Mouse (Mus musculus): ENCODE measurements around the gene Maml3. TPM values are rescaled to one million over a fixed set of nuclear protein-coding genes. Genes with fewer than 3 reads are reported as not detected.

Gene Maml3
- polyA plus RNA-seq, 1 experiment from 2014 or later = 3.6 TPM

GRCm38 (mm10) chr3:51875629-51876028, 229.2 kb downstream of the Maml3 start:
- Histone ChIP-seq H3K4me1 (peaks cover 11% of the 10 kb centered on the region), H3K9me3 (no peaks in the 10 kb centered on the region), H3K36me3 (no peaks in the 10 kb centered on the region), H3K4me3 (no peak overlapping the region), H3K27me3 (ENCODE audit: insufficient read depth, poor library complexity, severe bottlenecking) (no peaks in the 10 kb centered on the region), H3K27ac (no peak overlapping the region)
- WGBS = 81% methylated on average over 4 of the region's 4 CpGs
- no peak for DNase-seq (ENCODE audit: low spot score)

GRCm38 (mm10) chr3:51874252-51874651, 230.6 kb downstream of the Maml3 start:
- Histone ChIP-seq H3K27me3 (ENCODE audit: insufficient read depth, poor library complexity, severe bottlenecking) (no peaks in the 10 kb centered on the region), H3K27ac (no peak overlapping the region), H3K4me1 (peaks cover 15% of the 10 kb centered on the region), H3K36me3 (no peaks in the 10 kb centered on the region), H3K9me3 (no peaks in the 10 kb centered on the region), H3K4me3 (no peak overlapping the region)
- WGBS = 67% methylated on average over 3 of the region's 3 CpGs
- DNase-seq (ENCODE audit: low spot score) = no peak

DNA sequence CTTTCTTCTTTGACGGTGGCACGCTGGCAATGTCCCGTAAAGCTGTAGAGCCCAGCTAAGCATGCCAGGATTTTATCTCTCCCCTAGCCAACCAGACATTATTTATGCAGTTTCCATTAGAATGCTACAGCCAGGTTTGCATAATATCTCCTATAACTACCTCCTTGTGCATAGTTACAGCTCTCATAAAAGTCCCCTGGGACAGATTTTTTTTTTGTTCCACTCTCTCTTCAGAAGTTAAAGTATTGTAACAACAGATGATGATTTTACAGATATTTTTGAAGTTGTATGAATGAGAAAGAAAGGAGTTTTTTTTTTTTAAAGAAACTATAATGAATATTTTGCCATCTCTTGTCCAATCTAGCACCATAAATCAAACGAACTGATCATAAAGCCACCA, 232.1 kb downstream of the Maml3 start:
- WGBS = 83% methylated on average over 4 of the region's 4 CpGs
- no peak overlapping the region for H3K27ac ChIP-seq

GRCm38 (mm10) chr3:51871346-51871745, 233.5 kb downstream of the Maml3 start:
- Histone ChIP-seq H3K27ac (no peak overlapping the region), H3K9me3 (no peaks in the 10 kb centered on the region), H3K36me3 (no peaks in the 10 kb centered on the region), H3K4me1 (peaks cover 22% of the 10 kb centered on the region), H3K4me3 (no peak overlapping the region), H3K27me3 (ENCODE audit: insufficient read depth, poor library complexity, severe bottlenecking) (no peaks in the 10 kb centered on the region)
- DNase-seq (ENCODE audit: low spot score) = no peak
- 72% methylated on average over 4 of the region's 4 CpGs for WGBS

More for the DNA sequence above, 232.1 kb downstream of the Maml3 start:
- Histone ChIP-seq H3K27me3 (ENCODE audit: insufficient read depth, poor library complexity, severe bottlenecking) (no peaks in the 10 kb centered on the region), H3K9me3 (no peaks in the 10 kb centered on the region), H3K36me3 (no peaks in the 10 kb centered on the region), H3K4me1 (peaks cover 22% of the 10 kb centered on the region), H3K4me3 (no peak overlapping the region)
- DNase-seq (ENCODE audit: low spot score) = no peak

DNA sequence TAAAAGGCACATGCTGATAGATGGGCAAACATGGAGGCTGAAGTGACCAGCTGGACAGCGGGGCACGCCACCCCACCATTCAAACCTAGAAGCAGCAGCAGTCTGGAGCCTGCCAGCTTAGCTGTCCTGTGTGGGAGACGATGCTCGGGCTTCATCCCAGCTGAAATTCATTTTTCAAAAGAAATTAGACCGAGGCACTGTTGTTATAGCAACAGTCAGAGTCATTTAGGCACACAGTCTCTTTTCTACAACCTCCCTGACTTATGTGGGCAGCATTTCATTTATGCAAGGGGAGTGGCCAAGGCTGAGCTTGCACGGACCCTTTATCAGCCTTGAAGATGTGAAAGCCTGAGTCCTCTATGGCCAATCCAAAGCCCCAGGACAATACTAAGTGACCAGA, 234.9 kb downstream of the Maml3 start:
- no peaks in the 10 kb centered on the region for H3K9me3 ChIP-seq
- peaks cover 22% of the 10 kb centered on the region for H3K4me1 ChIP-seq
- H3K36me3 ChIP-seq = no peaks in the 10 kb centered on the region
- DNase-seq (ENCODE audit: low spot score) = no peak
- H3K4me3 ChIP-seq = no peak overlapping the region
- no peak overlapping the region for H3K27ac ChIP-seq
- H3K27me3 ChIP-seq (ENCODE audit: insufficient read depth, poor library complexity, severe bottlenecking) = no peaks in the 10 kb centered on the region
- 83% methylated on average over 6 of the region's 6 CpGs for WGBS

DNA sequence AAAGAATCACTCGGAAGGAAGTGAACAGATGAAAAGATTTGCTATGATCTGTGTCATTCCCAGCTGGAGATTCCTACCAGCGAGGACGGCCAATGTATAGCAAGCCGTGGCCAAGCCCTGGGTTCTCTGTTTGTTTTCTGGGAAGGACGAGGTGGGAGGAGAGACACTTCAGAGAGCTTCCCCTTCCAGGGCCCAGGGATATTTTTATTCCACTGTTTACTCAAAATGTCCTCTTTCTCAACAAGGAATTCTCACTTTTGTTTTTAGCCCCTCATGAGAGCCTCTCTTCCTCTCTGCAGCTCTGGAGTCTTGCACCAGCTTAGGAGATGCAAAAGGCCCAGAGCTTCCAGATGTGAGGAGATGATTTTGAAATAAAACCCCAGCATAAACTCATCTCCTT, 236.0 kb downstream of the Maml3 start:
- Histone ChIP-seq H3K27ac (no peak overlapping the region), H3K4me1 (peaks cover 19% of the 10 kb centered on the region), H3K36me3 (no peaks in the 10 kb centered on the region), H3K27me3 (ENCODE audit: insufficient read depth, poor library complexity, severe bottlenecking) (no peaks in the 10 kb centered on the region), H3K4me3 (no peak overlapping the region), H3K9me3 (no peaks in the 10 kb centered on the region)
- WGBS = 30% methylated on average over 5 of the region's 5 CpGs
- DNase-seq (ENCODE audit: low spot score) = no peak

- no peak overlapping the region for H3K27ac ChIP-seq
- H3K27me3 ChIP-seq (ENCODE audit: insufficient read depth, poor library complexity, severe bottlenecking) = no peaks in the 10 kb centered on the region
- DNase-seq (ENCODE audit: low spot score) = no peak
- no peak overlapping the region for H3K4me3 ChIP-seq
- WGBS = 85% methylated on average over 5 of the region's 5 CpGs
- H3K9me3 ChIP-seq = no peaks in the 10 kb centered on the region
- no peaks in the 10 kb centered on the region for H3K36me3 ChIP-seq
- H3K4me1 ChIP-seq = peaks cover 21% of the 10 kb centered on the region
These were observed 238.4 kb downstream of the Maml3 start for GRCm38 (mm10) chr3:51866446-51866845.

GRCm38 (mm10) chr3:51861631-51862030, 243.2 kb downstream of the Maml3 start:
- Histone ChIP-seq H3K4me1 (peaks cover 16% of the 10 kb centered on the region; the same call in 1 of the 2 replicates), H3K27ac (no peak overlapping the region), H3K36me3 (no peaks in the 10 kb centered on the region), H3K27me3 (ENCODE audit: insufficient read depth, poor library complexity, severe bottlenecking) (no peaks in the 10 kb centered on the region), H3K9me3 (no peaks in the 10 kb centered on the region), H3K4me3 (no peak overlapping the region)
- DNase-seq (ENCODE audit: low spot score) = no peak
- 84% methylated on average over 9 of the region's 9 CpGs for whole genome bisulfite sequencing

DNA sequence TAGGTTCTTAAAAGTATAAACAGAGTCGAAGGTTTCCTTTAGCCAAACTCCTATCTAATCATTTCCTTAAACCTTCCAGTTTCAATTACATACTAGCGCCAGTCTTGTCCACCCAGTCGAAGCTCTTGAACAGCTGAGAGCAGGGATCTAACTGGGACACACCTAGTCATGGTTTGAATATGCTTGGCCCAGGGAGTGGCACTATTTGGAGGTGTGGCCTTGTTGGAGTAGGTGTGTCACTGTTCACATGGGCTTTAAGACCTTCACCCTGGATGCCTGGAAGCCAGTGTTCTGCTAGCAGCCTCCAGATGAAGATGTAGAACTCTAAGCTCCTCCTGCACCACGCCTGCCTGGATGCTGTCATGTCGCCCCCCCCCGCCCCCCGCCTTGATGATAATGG, 244.4 kb downstream of the Maml3 start:
- Histone ChIP-seq H3K36me3 (0 out of 2 replicates have a peak, but pooled peaks cover 2% of the 10 kb centered on the region), H3K27ac (no peak overlapping the region), H3K4me1 (peaks cover 24% of the 10 kb centered on the region), H3K27me3 (ENCODE audit: insufficient read depth, poor library complexity, severe bottlenecking) (no peaks in the 10 kb centered on the region), H3K9me3 (no peaks in the 10 kb centered on the region), H3K4me3 (no peak overlapping the region)
- DNase-seq (ENCODE audit: low spot score) = no peak
- 86% methylated on average over 7 of the region's 7 CpGs for WGBS

DNA sequence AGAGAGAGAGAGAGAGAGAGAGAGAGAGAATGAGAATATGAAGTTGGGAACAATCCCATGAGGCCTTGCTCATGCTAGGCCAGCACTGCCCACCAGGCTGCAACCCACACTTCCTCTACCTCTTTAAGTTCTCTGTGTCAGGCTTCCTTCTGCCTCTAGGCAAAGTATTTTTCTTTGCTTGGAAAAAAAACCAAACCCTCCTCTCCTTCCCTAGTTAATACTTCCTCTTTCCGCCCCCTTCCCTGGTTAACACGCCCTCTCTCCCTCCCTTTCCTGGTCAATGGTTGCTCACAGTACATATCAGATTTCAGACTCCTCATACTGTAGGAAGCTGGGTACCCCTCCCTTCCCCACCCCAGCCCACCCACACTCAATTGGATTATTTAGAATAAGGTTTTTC, 245.7 kb downstream of the Maml3 start:
- Histone ChIP-seq H3K36me3 (0 out of 2 replicates have a peak, but pooled peaks cover 2% of the 10 kb centered on the region), H3K4me1 (peaks cover 24% of the 10 kb centered on the region), H3K9me3 (no peaks in the 10 kb centered on the region), H3K4me3 (no peak overlapping the region), H3K27ac (no peak overlapping the region), H3K27me3 (ENCODE audit: insufficient read depth, poor library complexity, severe bottlenecking) (no peaks in the 10 kb centered on the region)
- DNase-seq (ENCODE audit: low spot score) = no peak
- WGBS = 53% methylated on average over 2 of the region's 2 CpGs

GRCm38 (mm10) chr3:51854152-51854551, 250.7 kb downstream of the Maml3 start:
- no peaks in the 10 kb centered on the region for H3K9me3 ChIP-seq
- H3K36me3 ChIP-seq = 0 out of 2 replicates have a peak, but pooled peaks cover 2% of the 10 kb centered on the region
- no peaks in the 10 kb centered on the region for H3K27me3 ChIP-seq (ENCODE audit: insufficient read depth, poor library complexity, severe bottlenecking)
- 80% methylated on average over 10 of the region's 10 CpGs for WGBS
- H3K4me1 ChIP-seq = peaks cover 35% of the 10 kb centered on the region
- DNase-seq (ENCODE audit: low spot score) = no peak
- no peak overlapping the region for H3K27ac ChIP-seq
- H3K4me3 ChIP-seq = no peak overlapping the region

- no peak for DNase-seq (ENCODE audit: low spot score)
- H3K27me3 ChIP-seq (ENCODE audit: insufficient read depth, poor library complexity, severe bottlenecking) = no peaks in the 10 kb centered on the region
- H3K9me3 ChIP-seq = no peaks in the 10 kb centered on the region
- H3K4me1 ChIP-seq = peaks cover 34% of the 10 kb centered on the region
- 0 out of 2 replicates have a peak, but pooled peaks cover 2% of the 10 kb centered on the region for H3K36me3 ChIP-seq
- WGBS = 88% methylated on average over 7 of the region's 7 CpGs
- H3K4me3 ChIP-seq = no peak overlapping the region
- H3K27ac ChIP-seq = no peak overlapping the region
These were observed 251.3 kb downstream of the Maml3 start for GRCm38 (mm10) chr3:51853610-51854009.

- H3K4me3 ChIP-seq = no peak overlapping the region
- H3K27me3 ChIP-seq (ENCODE audit: insufficient read depth, poor library complexity, severe bottlenecking) = no peaks in the 10 kb centered on the region
- no peak overlapping the region for H3K27ac ChIP-seq
- WGBS = 77% methylated on average over 3 of the region's 3 CpGs
- no peak for DNase-seq (ENCODE audit: low spot score)
- peaks cover 34% of the 10 kb centered on the region for H3K4me1 ChIP-seq
- H3K36me3 ChIP-seq = 0 out of 2 replicates have a peak, but pooled peaks cover 2% of the 10 kb centered on the region
- H3K9me3 ChIP-seq = no peaks in the 10 kb centered on the region
These were observed 252.2 kb downstream of the Maml3 start for GRCm38 (mm10) chr3:51852692-51853091.

DNA sequence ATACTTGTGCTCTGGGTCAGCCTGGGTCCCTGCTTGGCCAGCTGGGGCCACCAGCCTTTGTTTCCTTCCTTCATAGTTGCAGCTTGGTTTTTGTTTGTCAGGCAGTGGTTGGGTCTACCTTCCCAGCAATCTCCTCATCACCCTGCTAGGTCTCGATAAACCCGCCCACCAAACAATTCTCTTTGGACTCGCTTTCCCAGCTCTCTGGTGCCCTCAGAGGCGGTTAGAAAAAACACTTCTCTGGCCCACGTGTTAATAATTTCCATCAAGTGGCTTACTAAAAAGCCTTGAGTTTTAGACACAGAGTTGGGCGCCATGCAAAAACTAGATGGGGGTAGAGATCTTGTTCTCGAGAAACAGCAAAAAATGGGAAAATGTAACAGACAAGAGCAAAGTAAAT, 253.3 kb downstream of the Maml3 start:
- no peak for DNase-seq (ENCODE audit: low spot score)
- Histone ChIP-seq H3K9me3 (no peaks in the 10 kb centered on the region), H3K4me3 (no peak overlapping the region), H3K36me3 (0 out of 2 replicates have a peak, but pooled peaks cover 2% of the 10 kb centered on the region), H3K27me3 (ENCODE audit: insufficient read depth, poor library complexity, severe bottlenecking) (no peaks in the 10 kb centered on the region), H3K27ac (no peak overlapping the region), H3K4me1 (peaks cover 27% of the 10 kb centered on the region)
- 70% methylated on average over 7 of the region's 7 CpGs for WGBS
